Mouse (Mus musculus) midbrain, postnatal 0 days (tissue): ENCODE measurements around the gene Atf7. TPM values are rescaled to one million over a fixed set of nuclear protein-coding genes. Genes with fewer than 3 reads are reported as not detected.

Source experiments
- ATAC-seq: fragments of 200-750 bp; cut with Nextera tagmentation; 2 replicates; pipeline ENCODE4 v1.8.0; 2017; ENCODE audit warnings: moderate number of reproducible peaks, mild to moderate bottlenecking, moderate TSS enrichment, moderate library complexity; ENCODE audit not compliant: low FRiP score
- DNase-seq: peaks from one replicate; pipeline ENCODE4 v3.0.0-alpha.2; 2015; ENCODE audit warnings: low spot score
- H3K27ac ChIP-seq: fragments of 300-500 bp; sonication (generic); 2 replicates; pipeline ENCODE4 v1.5.1; 2014; ENCODE audit warnings: low read depth, mild to moderate bottlenecking, low read length, mixed read lengths
- H3K27me3 ChIP-seq: fragments of 300-500 bp; sonication (generic); 2 replicates; pipeline ENCODE4 v1.6.1; 2014; ENCODE audit warnings: low read length, control low read depth, mixed read lengths; ENCODE audit not compliant: insufficient read depth
- H3K36me3 ChIP-seq: fragments of 300-500 bp; sonication (generic); 2 replicates; pipeline ENCODE4 v1.6.1; 2014; ENCODE audit warnings: low read length, control low read depth, mixed read lengths; ENCODE audit not compliant: insufficient read depth
- H3K4me1 ChIP-seq: fragments of 300-500 bp; sonication (generic); 2 replicates; pipeline ENCODE4 v1.6.1; 2014; ENCODE audit warnings: mild to moderate bottlenecking, control low read depth, antibody characterized with exemption, low read length, mixed read lengths; ENCODE audit not compliant: insufficient read depth
- H3K4me2 ChIP-seq: fragments of 300-500 bp; sonication (generic); 2 replicates; pipeline ENCODE4 v1.6.1; 2014; ENCODE audit warnings: low read depth, mild to moderate bottlenecking, low read length, mixed read lengths; ENCODE audit not compliant: poor library complexity, severe bottlenecking
- H3K4me3 ChIP-seq: fragments of 300-500 bp; sonication (generic); 2 replicates; pipeline ENCODE4 v1.5.1; 2014; ENCODE audit warnings: low read depth, mild to moderate bottlenecking, low read length, moderate library complexity
- H3K9ac ChIP-seq: fragments of 300-500 bp; sonication (generic); replicated peaks from 2 replicates; pipeline ENCODE4 v1.6.1; 2014; ENCODE audit warnings: mild to moderate bottlenecking, low read length, moderate library complexity, mixed read lengths; ENCODE audit not compliant: poor library complexity, severe bottlenecking
- H3K9me3 ChIP-seq: fragments of 300-500 bp; sonication (generic); 2 replicates; pipeline ENCODE4 v1.6.1; 2016; ENCODE audit warnings: low read length, control low read depth
- CTCF ChIP-seq: IDR thresholded peaks from 2 replicates; pipeline ENCODE4 v1.5.1; 2016; ENCODE audit warnings: antibody characterized with exemption, mild to moderate bottlenecking
- WGBS: fragments of 180-500 bp; shearing (Covaris S2); extraction: QIAGEN DNeasy Blood & Tissue Kit; methylation state at CpG from one replicate; pipeline ENCODE4 v1.1.7; 2014; 5-methylcytosine and 5-hydroxymethylcytosine counted together
- polyA plus RNA-seq: library from polyadenylated mRNA; unstranded; fragments of >200 nt; fragmentation: Nextera tagmentation; extraction: Ambion mirVana; gene quantifications from 2 replicates; pipeline ENCODE4 v1.2.1, GENCODE M21; 2015
- total RNA-seq: library from RNA; depleted of rRNA; stranded (reverse); fragments of >200 nt; gene quantifications from 2 replicates; pipeline ENCODE4 v1.2.3, GENCODE M21; 2014

Atf7 gene
- total and polyA plus RNA-seq, 2 experiments from 2014 or later: 10.9 to 18.6 TPM

GRCm38 (mm10) chr15:102506464-102506830 lies 118.8 kb downstream of the Atf7 start:
- no peak for TF ChIP-seq CTCF
- H3K4me2 ChIP-seq: no peak overlapping the region
- DNase-seq (no peak), ATAC-seq (no peak)
- H3K9me3 ChIP-seq: no peaks in the 10 kb centered on the region
- H3K27me3 ChIP-seq: no peaks in the 10 kb centered on the region
- no peak overlapping the region for H3K9ac ChIP-seq
- no peak overlapping the region for H3K4me3 ChIP-seq
- peaks cover 4% of the 10 kb centered on the region; the same call in 1 of the 2 replicates for H3K4me1 ChIP-seq
- H3K27ac ChIP-seq: no peak overlapping the region
- peaks cover 44% of the 10 kb centered on the region for H3K36me3 ChIP-seq
- 54% methylated on average over 2 of the region's 2 CpGs for WGBS

GRCm38 (mm10) chr15:102505770-102506463 lies 119.3 kb downstream of the Atf7 start:
- H3K36me3 ChIP-seq: peaks cover 50% of the 10 kb centered on the region

GRCm38 (mm10) chr15:102505073-102505769 lies 120.0 kb downstream of the Atf7 start:
- ATAC-seq (no peak), DNase-seq (no peak)
- no peaks in the 10 kb centered on the region for H3K27me3 ChIP-seq
- H3K27ac ChIP-seq: no peak overlapping the region
- WGBS: 77% methylated on average over 12 of the region's 12 CpGs
- no peak overlapping the region for H3K4me2 ChIP-seq
- H3K9me3 ChIP-seq: no peaks in the 10 kb centered on the region
- no peak overlapping the region for H3K9ac ChIP-seq
- no peak overlapping the region for H3K4me3 ChIP-seq
- no peaks in the 10 kb centered on the region for H3K4me1 ChIP-seq
- peaks cover 57% of the 10 kb centered on the region for H3K36me3 ChIP-seq
- TF ChIP-seq CTCF: no peak

More at GRCm38 (mm10) chr15:102505770-102506463, 119.3 kb downstream of the Atf7 start:
- TF ChIP-seq CTCF: no peak
- Histone ChIP-seq H3K27me3 (no peaks in the 10 kb centered on the region), H3K9me3 (no peaks in the 10 kb centered on the region), H3K9ac (no peak overlapping the region), H3K4me3 (no peak overlapping the region), H3K4me1 (no peaks in the 10 kb centered on the region), H3K4me2 (no peak overlapping the region), H3K27ac (no peak overlapping the region)
- WGBS: 82% methylated on average over 9 of the region's 9 CpGs
- no peak for DNase-seq
- no peak for ATAC-seq

- no peak overlapping the region for H3K9ac ChIP-seq
- no peak overlapping the region for H3K4me3 ChIP-seq
- no peaks in the 10 kb centered on the region for H3K9me3 ChIP-seq
- no peak for DNase-seq
- no peak overlapping the region for H3K27ac ChIP-seq
- no peak for TF ChIP-seq CTCF
- 89% methylated on average over 9 of the region's 9 CpGs for WGBS
- H3K36me3 ChIP-seq: peaks cover 67% of the 10 kb centered on the region
- H3K27me3 ChIP-seq: no peaks in the 10 kb centered on the region
- no peaks in the 10 kb centered on the region for H3K4me1 ChIP-seq
- H3K4me2 ChIP-seq: no peak overlapping the region
- no peak for ATAC-seq
Observed at GRCm38 (mm10) chr15:102503924-102504782, 121.1 kb downstream of the Atf7 start.

GRCm38 (mm10) chr15:102503447-102503846 lies 121.8 kb downstream of the Atf7 start, which contains the start of gene Gm10337:
Gm10337 (plus strand) TSS chr15:102503722.
- ATAC-seq (no peak), DNase-seq (no peak)
- Histone ChIP-seq H3K4me2 (no peak within 1 kb of the TSS), H3K27ac (no peak within 1 kb of the TSS), H3K9me3 (no peaks in the 10 kb centered on the region), H3K27me3 (no peaks in the 10 kb centered on the region), H3K9ac (no peak within 1 kb of the TSS), H3K4me1 (no peaks in the 10 kb centered on the region), H3K4me3 (no peak within 1 kb of the TSS), H3K36me3 (peaks cover 69% of the 10 kb centered on the region)
- 100% methylated on average over 1 of the region's 1 CpGs for WGBS
- TF ChIP-seq CTCF: no peak
